Mouse (Mus musculus) forebrain, embryonic 16.5 days (tissue): ENCODE data around the gene Gzf1. TPM values are rescaled to one million over a fixed set of nuclear protein-coding genes. Genes with fewer than 3 reads are reported as not detected.

Experiments
- ATAC-seq: fragments of 200-750 bp; cut with Nextera tagmentation; 2 replicates; pipeline ENCODE4 v1.8.0; 2017; ENCODE audit warnings: mild to moderate bottlenecking, moderate library complexity
- H3K27ac ChIP-seq: fragments of 300-500 bp; sonication (generic); 2 replicates; pipeline ENCODE4 v1.5.1; 2014; ENCODE audit warnings: low read length, control low read depth
- H3K27me3 ChIP-seq: fragments of 300-500 bp; sonication (generic); replicated peaks from 2 replicates; pipeline ENCODE4 v1.6.1; 2014; ENCODE audit warnings: low read length; ENCODE audit not compliant: control insufficient read depth, insufficient read depth
- H3K36me3 ChIP-seq: fragments of 300-500 bp; sonication (generic); 2 replicates; pipeline ENCODE4 v1.6.1; 2014; ENCODE audit not compliant: control insufficient read depth, insufficient read depth
- H3K4me1 ChIP-seq: fragments of 300-500 bp; sonication (generic); replicated peaks from 2 replicates; pipeline ENCODE4 v1.6.1; 2014; ENCODE audit warnings: low read length; ENCODE audit not compliant: control insufficient read depth, insufficient read depth
- H3K4me2 ChIP-seq: fragments of 300-500 bp; sonication (generic); 2 replicates; pipeline ENCODE4 v1.6.1; 2014; ENCODE audit warnings: mild to moderate bottlenecking, low read length, control low read depth
- H3K4me3 ChIP-seq: fragments of 300-500 bp; sonication (generic); replicated peaks from 2 replicates; pipeline ENCODE4 v1.5.1; 2014; ENCODE audit warnings: mild to moderate bottlenecking, low read length, control low read depth
- H3K9ac ChIP-seq: fragments of 300-500 bp; sonication (generic); replicated peaks from 2 replicates; pipeline ENCODE4 v1.6.1; 2014; ENCODE audit warnings: low read depth, low read length, control low read depth
- H3K9me3 ChIP-seq: fragments of 300-500 bp; sonication (generic); 2 replicates; pipeline ENCODE4 v1.6.1; 2016; ENCODE audit warnings: low read length; ENCODE audit not compliant: control insufficient read depth
- WGBS: fragments of 180-500 bp; shearing (Covaris S2); extraction: QIAGEN DNeasy Blood & Tissue Kit; methylation state at CpG from one replicate; pipeline ENCODE4 v1.1.7; 2014; 5-methylcytosine and 5-hydroxymethylcytosine counted together
- polyA plus RNA-seq: library from polyadenylated mRNA; unstranded; fragments of >200 nt; fragmentation: Nextera tagmentation; extraction: Ambion mirVana; gene quantifications from 2 replicates; pipeline ENCODE4 v1.2.1, GENCODE M21; 2015

The Gzf1 gene
- polyA plus RNA-seq, 1 experiment from 2014 or later = 23.0 TPM

- WGBS = under 1% methylated on average over 56 of the region's 58 CpGs
- peak; percentile 100 for ATAC-seq
- Histone ChIP-seq H3K4me2 (peak within 1 kb of the TSS; percentile 92), H3K9me3 (no peaks in the 10 kb centered on the region), H3K27ac (peak within 1 kb of the TSS; percentile 84), H3K9ac (peak within 1 kb of the TSS; percentile 83), H3K4me3 (peak within 1 kb of the TSS; percentile 97), H3K27me3 (no peaks in the 10 kb centered on the region), H3K36me3 (peaks cover 9% of the 10 kb centered on the region; the same call in 1 of the 2 replicates), H3K4me1 (peaks cover 23% of the 10 kb centered on the region)
Measured at GRCm38 (mm10) chr2:148672199-148673096, 8.4 kb upstream of the Gzf1 start, which contains the start of gene Nxt1. Nxt1 (plus strand) TSS chr2:148672601.

GRCm38 (mm10) chr2:148677801-148678200 is 3.0 kb upstream of the Gzf1 start:
- peak; percentile 57 for ATAC-seq
- Histone ChIP-seq H3K27me3 (no peaks in the 10 kb centered on the region), H3K4me1 (peaks cover 51% of the 10 kb centered on the region), H3K36me3 (peaks cover 9% of the 10 kb centered on the region; the same call in 1 of the 2 replicates), H3K9me3 (no peaks in the 10 kb centered on the region), H3K9ac (peak overlapping the region; percentile 65), H3K4me2 (peak overlapping the region; percentile 64), H3K27ac (peak overlapping the region; percentile 80), H3K4me3 (peak overlapping the region; percentile 57)
- WGBS = 2% methylated on average over 26 of the region's 26 CpGs

- H3K27ac ChIP-seq = peak overlapping the region; percentile 82
- H3K36me3 ChIP-seq = peaks cover 17% of the 10 kb centered on the region
- ATAC-seq = peak; percentile 13; the same call in 1 of the 2 replicates
- no peaks in the 10 kb centered on the region for H3K9me3 ChIP-seq
- 3% methylated on average over 9 of the region's 9 CpGs for WGBS
- H3K4me2 ChIP-seq = peak overlapping the region; percentile 42
- no peaks in the 10 kb centered on the region for H3K27me3 ChIP-seq
- peak overlapping the region; percentile 15; the same call in 1 of the 2 replicates for H3K4me3 ChIP-seq
- peak overlapping the region; percentile 32 for H3K9ac ChIP-seq
- H3K4me1 ChIP-seq = peaks cover 39% of the 10 kb centered on the region
Measured at GRCm38 (mm10) chr2:148679346-148679745, 1.5 kb upstream of the Gzf1 start.

- peak; percentile 39 for ATAC-seq
- Histone ChIP-seq H3K9ac (peak overlapping the region; percentile 83), H3K36me3 (peaks cover 19% of the 10 kb centered on the region), H3K9me3 (no peaks in the 10 kb centered on the region), H3K4me1 (peaks cover 39% of the 10 kb centered on the region), H3K27me3 (no peaks in the 10 kb centered on the region), H3K4me3 (peak overlapping the region; percentile 90), H3K27ac (peak overlapping the region; percentile 91), H3K4me2 (peak overlapping the region; percentile 96)
- WGBS = 7% methylated on average over 17 of the region's 17 CpGs
Measured at GRCm38 (mm10) chr2:148681461-148681891, 653 bp downstream of the Gzf1 start.

- Histone ChIP-seq H3K27ac (no peak overlapping the region), H3K4me2 (no peak overlapping the region), H3K9ac (no peak overlapping the region), H3K4me1 (peaks cover 34% of the 10 kb centered on the region), H3K36me3 (peaks cover 20% of the 10 kb centered on the region), H3K4me3 (no peak overlapping the region), H3K27me3 (no peaks in the 10 kb centered on the region), H3K9me3 (no peaks in the 10 kb centered on the region)
- ATAC-seq = no peak
- 100% methylated on average over 1 of the region's 1 CpGs for WGBS
Measured at GRCm38 (mm10) chr2:148683031-148683430, 2.2 kb downstream of the Gzf1 start.

GRCm38 (mm10) chr2:148684972-148685371 is 4.1 kb downstream of the Gzf1 start:
- no peak for ATAC-seq
- no peak overlapping the region for H3K4me2 ChIP-seq
- no peak overlapping the region for H3K4me3 ChIP-seq
- no peaks in the 10 kb centered on the region for H3K9me3 ChIP-seq
- H3K27ac ChIP-seq = no peak overlapping the region
- H3K9ac ChIP-seq = no peak overlapping the region
- H3K27me3 ChIP-seq = no peaks in the 10 kb centered on the region
- peaks cover 17% of the 10 kb centered on the region for H3K4me1 ChIP-seq
- H3K36me3 ChIP-seq = peaks cover 27% of the 10 kb centered on the region
- 96% methylated on average over 2 of the region's 2 CpGs for WGBS

GRCm38 (mm10) chr2:148685709-148686108 is 4.9 kb downstream of the Gzf1 start:
- Histone ChIP-seq H3K9ac (no peak overlapping the region), H3K4me1 (peaks cover 11% of the 10 kb centered on the region), H3K27me3 (no peaks in the 10 kb centered on the region), H3K36me3 (peaks cover 29% of the 10 kb centered on the region), H3K9me3 (no peaks in the 10 kb centered on the region), H3K4me3 (no peak overlapping the region), H3K4me2 (no peak overlapping the region), H3K27ac (no peak overlapping the region)
- ATAC-seq = no peak
- WGBS = 97% methylated on average over 3 of the region's 3 CpGs

GRCm38 (mm10) chr2:148686862-148687261 is 6.0 kb downstream of the Gzf1 start:
- Histone ChIP-seq H3K27me3 (no peaks in the 10 kb centered on the region), H3K4me1 (peaks cover 6% of the 10 kb centered on the region), H3K9me3 (no peaks in the 10 kb centered on the region), H3K4me3 (no peak overlapping the region), H3K9ac (no peak overlapping the region), H3K27ac (no peak overlapping the region), H3K36me3 (peaks cover 31% of the 10 kb centered on the region), H3K4me2 (no peak overlapping the region)
- 95% methylated on average over 1 of the region's 1 CpGs for WGBS
- ATAC-seq = no peak

- Histone ChIP-seq H3K4me3 (no peak overlapping the region), H3K27ac (no peak overlapping the region), H3K36me3 (peaks cover 31% of the 10 kb centered on the region), H3K27me3 (no peaks in the 10 kb centered on the region), H3K4me2 (no peak overlapping the region), H3K4me1 (no peaks in the 10 kb centered on the region), H3K9me3 (no peaks in the 10 kb centered on the region), H3K9ac (no peak overlapping the region)
- no peak for ATAC-seq
- 97% methylated on average over 5 of the region's 5 CpGs for WGBS
Measured at GRCm38 (mm10) chr2:148687971-148688370, 7.1 kb downstream of the Gzf1 start.
